Mouse (Mus musculus) heart, embryonic 14.5 days (tissue): ENCODE measurements around the gene Pga5. TPM values are rescaled to one million over a fixed set of nuclear protein-coding genes. Genes with fewer than 3 reads are reported as not detected.

Experiments used
- ATAC-seq: fragments of 200-750 bp; cut with Nextera tagmentation; 2 replicates; pipeline ENCODE4 v1.8.0; 2017; ENCODE audit warnings: low read depth, moderate TSS enrichment; ENCODE audit not compliant: insufficient number of reproducible peaks, insufficient read depth, low FRiP score
- H3K27ac ChIP-seq, 2 experiments: fragments of 200-500 bp in 1 of 2; fragments of 300-500 bp in 1 of 2; sonication (generic) in 1 of 2; replicated peaks in 1 of 2; 2 replicates each; pipeline ENCODE4 v1.5.1; 2012 to 2014; ENCODE audit warnings: low read depth in 2 of 2, low read length in 2 of 2, control low read depth in 1 of 2, mild to moderate bottlenecking in 1 of 2, mixed read lengths in 1 of 2; ENCODE audit not compliant: control insufficient read depth in 1 of 2, insufficient read depth in 1 of 2
- H3K27me3 ChIP-seq: fragments of 300-500 bp; sonication (generic); 2 replicates; pipeline ENCODE4 v1.6.1; 2014; ENCODE audit warnings: mild to moderate bottlenecking, low read length, control low read depth; ENCODE audit not compliant: control insufficient read depth, insufficient read depth
- H3K36me3 ChIP-seq: fragments of 300-500 bp; sonication (generic); 2 replicates; pipeline ENCODE4 v1.6.1; 2014; ENCODE audit warnings: mild to moderate bottlenecking, control low read depth, low read length, mixed read lengths; ENCODE audit not compliant: control insufficient read depth, insufficient read depth
- H3K4me1 ChIP-seq, 2 experiments: fragments of 200-500 bp in 1 of 2; fragments of 300-500 bp in 1 of 2; sonication (generic) in 1 of 2; 2 replicates each; pipeline ENCODE4 v1.6.1; 2012 to 2014; ENCODE audit warnings: low read length in 2 of 2, control low read depth in 1 of 2, mixed read lengths in 1 of 2; ENCODE audit not compliant: control insufficient read depth in 2 of 2, insufficient read depth in 2 of 2
- H3K4me2 ChIP-seq: fragments of 300-500 bp; sonication (generic); 2 replicates; pipeline ENCODE4 v1.6.1; 2014; ENCODE audit warnings: mild to moderate bottlenecking, low read length
- H3K4me3 ChIP-seq, 2 experiments: fragments of 200-500 bp in 1 of 2; fragments of 300-500 bp in 1 of 2; sonication (generic) in 1 of 2; 2 replicates each; pipeline ENCODE4 v1.5.1; 2012 to 2014; ENCODE audit warnings: low read length in 2 of 2, mild to moderate bottlenecking in 2 of 2, control low read depth in 1 of 2, low read depth in 1 of 2, moderate library complexity in 1 of 2; ENCODE audit not compliant: control insufficient read depth in 1 of 2, insufficient read depth in 1 of 2
- H3K9ac ChIP-seq: fragments of 300-500 bp; sonication (generic); 2 replicates; pipeline ENCODE4 v1.6.1; 2014; ENCODE audit warnings: mild to moderate bottlenecking, low read length
- H3K9me3 ChIP-seq: fragments of 300-500 bp; sonication (generic); 2 replicates; pipeline ENCODE4 v1.6.1; 2016; ENCODE audit warnings: low read length, control low read depth; ENCODE audit not compliant: control insufficient read depth
- WGBS: fragments of 180-500 bp; shearing (Covaris S2); extraction: QIAGEN DNeasy Blood & Tissue Kit; methylation state at CpG from one replicate; pipeline ENCODE4 v1.1.7; 2014; 5-methylcytosine and 5-hydroxymethylcytosine counted together
- polyA plus RNA-seq: library from polyadenylated mRNA; unstranded; fragments of >200 nt; fragmentation: Nextera tagmentation; extraction: Ambion mirVana; gene quantifications from 2 replicates; pipeline ENCODE4 v1.2.1, GENCODE M21; 2014

Gene Pga5
- polyA plus RNA-seq, 1 experiment from 2014 or later = not detected

GRCm38 (mm10) chr19:10710751-10711150 lies 32.9 kb upstream of the Pga5 start:
- Histone ChIP-seq H3K27ac (peak overlapping the region in 1 of 2 experiments; percentile 97; a peak in 2 of 4 replicates), H3K36me3 (peaks cover 61% of the 10 kb centered on the region)

DNA sequence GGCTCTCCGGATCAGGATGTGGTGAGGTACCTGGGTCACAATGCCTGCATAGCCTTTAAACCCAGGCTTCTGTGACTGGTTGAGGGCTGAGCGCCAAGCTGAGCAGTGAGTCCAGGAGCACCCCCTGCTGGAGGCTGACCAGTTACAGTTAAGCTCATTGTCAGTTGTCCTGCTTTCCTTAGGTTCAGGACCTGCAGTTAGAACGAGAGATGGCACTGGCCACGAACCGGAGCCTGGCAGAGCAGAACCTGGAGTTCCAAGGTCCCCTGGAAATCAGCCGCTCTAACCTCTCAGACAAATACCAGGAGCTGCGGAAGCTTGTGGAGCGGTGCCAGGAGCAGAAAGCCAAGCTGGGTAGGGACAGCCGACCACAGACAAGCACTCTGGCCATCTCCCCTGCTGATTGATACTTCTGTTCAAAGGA lies 32.2 kb upstream of the Pga5 start:
- peak overlapping the region; percentile 44; the same call in 1 of the 2 replicates for H3K9ac ChIP-seq
- peak overlapping the region; percentile 23; the same call in 1 of the 2 replicates for H3K4me2 ChIP-seq
- H3K4me1 ChIP-seq = peaks cover 22 to 40% of the 10 kb centered on the region in 2 experiments
- peak overlapping the region; percentile 97 to 98 for H3K27ac ChIP-seq
- WGBS = 60% methylated on average over 9 of the region's 9 CpGs
- peaks cover 61% of the 10 kb centered on the region for H3K36me3 ChIP-seq
- H3K4me3 ChIP-seq = no peak overlapping the region
- peak; percentile 48; the same call in 1 of the 2 replicates for ATAC-seq
- no peaks in the 10 kb centered on the region for H3K9me3 ChIP-seq
- H3K27me3 ChIP-seq = no peaks in the 10 kb centered on the region

More at GRCm38 (mm10) chr19:10710751-10711150, 32.9 kb upstream of the Pga5 start:
- Histone ChIP-seq H3K9me3 (no peaks in the 10 kb centered on the region), H3K4me2 (no peak overlapping the region), H3K4me1 (peaks cover 22 to 33% of the 10 kb centered on the region in 2 experiments), H3K27me3 (no peaks in the 10 kb centered on the region), H3K9ac (peak overlapping the region; percentile 41; the same call in 1 of the 2 replicates), H3K4me3 (no peak overlapping the region)
- ATAC-seq = no peak
- WGBS = 91% methylated on average over 4 of the region's 4 CpGs

DNA sequence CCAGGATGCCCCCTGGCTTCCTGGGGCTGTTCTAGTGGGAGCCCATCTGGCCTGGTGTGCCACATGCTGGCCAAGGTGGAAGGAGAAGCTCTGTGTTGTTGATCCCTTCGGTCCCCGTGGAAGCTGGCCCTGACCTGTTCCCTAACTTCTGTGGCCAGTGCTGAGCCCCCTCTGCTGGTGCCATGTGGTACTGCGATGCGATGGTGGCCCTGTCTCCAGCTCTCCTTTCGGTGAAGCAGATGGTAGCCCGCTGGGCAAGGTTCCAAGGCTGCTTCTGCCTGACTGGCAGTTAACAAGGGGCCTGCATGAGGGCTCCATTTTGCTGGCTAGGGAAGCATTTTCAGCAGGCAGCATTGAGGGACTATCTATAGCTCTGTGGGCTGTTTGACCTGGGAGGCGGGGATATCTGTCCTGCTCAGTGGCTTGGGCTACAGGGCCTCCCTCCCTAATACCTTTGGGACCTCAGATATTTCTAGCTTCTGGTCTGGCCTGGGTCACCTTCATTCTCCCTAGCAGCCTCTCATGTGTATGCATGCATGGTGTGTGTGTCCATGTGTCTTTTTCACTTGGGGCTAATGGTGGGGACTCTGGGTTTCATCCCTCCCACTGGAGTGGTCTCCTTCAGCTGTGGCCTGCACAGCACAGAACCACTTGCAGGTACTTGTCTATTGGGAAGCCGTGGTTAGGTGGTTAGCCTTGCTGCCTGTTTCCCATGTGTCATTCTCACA lies 31.7 kb upstream of the Pga5 start:
- Histone ChIP-seq H3K27ac (peak overlapping the region; percentile 97 to 98), H3K4me1 (peaks cover 22 to 45% of the 10 kb centered on the region in 2 experiments), H3K36me3 (peaks cover 60% of the 10 kb centered on the region), H3K4me2 (peak overlapping the region; percentile 23; the same call in 1 of the 2 replicates), H3K4me3 (no peak overlapping the region), H3K9me3 (no peaks in the 10 kb centered on the region), H3K27me3 (no peaks in the 10 kb centered on the region), H3K9ac (peak overlapping the region; percentile 44; the same call in 1 of the 2 replicates)
- ATAC-seq = peak; percentile 80
- WGBS = 8% methylated on average over 8 of the region's 8 CpGs

DNA sequence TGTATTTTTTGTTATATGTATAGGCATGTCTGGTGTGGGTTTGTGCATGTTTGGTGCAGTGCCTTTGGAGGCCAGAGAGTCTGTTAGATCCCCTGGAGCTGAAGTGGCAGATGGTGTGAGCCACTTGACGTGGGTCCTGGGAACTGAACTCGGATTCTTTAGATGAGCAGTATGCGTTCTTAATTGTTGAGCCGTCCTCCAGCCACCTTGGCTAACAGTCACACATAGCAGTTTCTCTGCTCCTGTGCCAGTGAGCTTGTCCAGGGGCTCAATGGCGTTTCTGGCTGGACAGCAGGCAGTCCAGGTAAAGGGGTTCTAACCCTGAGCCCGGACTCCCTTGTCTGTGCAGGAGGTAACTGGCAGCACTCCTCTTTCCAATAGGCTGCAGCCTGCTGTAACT lies 31.0 kb upstream of the Pga5 start:
- no peaks in the 10 kb centered on the region for H3K9me3 ChIP-seq
- ATAC-seq = no peak; the same call in 1 of the 2 replicates
- peak overlapping the region; percentile 34; the same call in 1 of the 2 replicates for H3K9ac ChIP-seq
- 61% methylated on average over 6 of the region's 6 CpGs for WGBS
- no peak overlapping the region for H3K4me3 ChIP-seq
- no peaks in the 10 kb centered on the region for H3K27me3 ChIP-seq
- H3K27ac ChIP-seq = peak overlapping the region; percentile 37 to 97
- peaks cover 22 to 45% of the 10 kb centered on the region in 2 experiments for H3K4me1 ChIP-seq
- no peak overlapping the region for H3K4me2 ChIP-seq
- peaks cover 54% of the 10 kb centered on the region for H3K36me3 ChIP-seq

DNA sequence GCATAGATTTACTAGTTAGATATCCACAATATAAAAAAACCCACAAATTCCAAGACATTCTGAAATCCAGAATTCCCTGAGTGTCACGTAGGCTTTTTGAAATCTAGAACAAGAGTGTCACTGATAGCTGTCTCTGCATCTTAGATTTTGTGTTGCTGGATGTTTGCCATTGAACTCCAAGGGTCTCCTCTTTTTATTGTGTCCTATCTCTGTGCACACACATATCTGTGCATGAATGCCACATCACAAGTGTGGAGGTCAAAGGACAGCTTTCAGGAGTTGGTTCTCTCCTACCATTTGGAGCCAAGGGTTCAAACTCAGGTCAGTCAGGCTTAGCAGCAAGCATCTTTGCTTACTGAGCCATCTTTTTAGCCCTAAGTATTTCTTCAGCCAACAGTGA lies 30.0 kb upstream of the Pga5 start:
- 80% methylated on average over 1 of the region's 1 CpGs for WGBS
- H3K4me2 ChIP-seq = no peak overlapping the region
- H3K9me3 ChIP-seq = no peaks in the 10 kb centered on the region
- peaks cover 44% of the 10 kb centered on the region for H3K36me3 ChIP-seq
- H3K9ac ChIP-seq = no peak overlapping the region
- H3K27ac ChIP-seq = no peak overlapping the region
- H3K4me1 ChIP-seq = peaks cover 22 to 45% of the 10 kb centered on the region in 2 experiments
- no peaks in the 10 kb centered on the region for H3K27me3 ChIP-seq
- no peak overlapping the region for H3K4me3 ChIP-seq
- no peak for ATAC-seq

DNA sequence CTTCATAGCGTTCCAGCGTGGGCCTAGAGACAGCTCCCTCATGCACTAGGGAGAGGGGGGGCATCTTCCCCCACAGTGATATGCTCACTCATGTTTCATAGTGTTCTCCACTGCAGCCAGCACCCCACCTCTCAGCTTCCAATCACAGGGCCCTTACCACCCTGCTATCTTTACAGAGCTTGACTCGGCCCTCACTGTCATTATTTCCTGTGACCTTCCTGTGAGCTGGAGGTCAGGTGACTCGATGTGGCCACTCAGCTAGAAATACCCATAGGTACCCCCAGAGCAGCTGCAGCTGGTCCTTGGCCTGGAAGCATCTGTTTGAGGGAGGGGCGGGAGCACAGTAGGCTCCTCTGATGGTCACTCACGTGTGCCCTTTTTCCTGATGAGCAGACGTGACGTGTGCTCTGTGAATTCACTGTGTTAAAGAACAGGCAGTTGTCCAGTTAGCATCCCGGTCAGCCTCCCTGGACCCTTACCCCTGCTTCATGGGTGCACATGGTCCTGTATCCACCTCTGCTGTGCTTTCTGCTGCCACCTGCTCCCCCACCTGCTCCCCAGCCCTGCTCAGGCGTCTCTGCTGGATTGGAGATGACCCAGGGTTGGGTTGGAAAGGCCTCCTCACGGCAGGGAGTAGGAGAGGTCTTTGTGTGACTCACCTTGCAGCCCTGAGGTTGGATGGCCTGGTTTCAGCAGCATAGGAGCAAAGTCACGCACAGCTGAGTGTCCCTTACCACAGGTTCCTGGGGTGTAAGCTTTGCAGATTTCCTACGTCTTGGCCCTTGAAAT lies 29.4 kb upstream of the Pga5 start:
- H3K4me1 ChIP-seq = peaks cover 22 to 45% of the 10 kb centered on the region in 2 experiments
- H3K4me3 ChIP-seq = no peak overlapping the region
- H3K4me2 ChIP-seq = no peak overlapping the region
- H3K27me3 ChIP-seq = no peaks in the 10 kb centered on the region
- H3K27ac ChIP-seq = no peak overlapping the region
- no peaks in the 10 kb centered on the region for H3K9me3 ChIP-seq
- 71% methylated on average over 13 of the region's 13 CpGs for WGBS
- ATAC-seq = no peak
- peaks cover 38% of the 10 kb centered on the region for H3K36me3 ChIP-seq
- H3K9ac ChIP-seq = no peak overlapping the region

- Histone ChIP-seq H3K4me1 (peaks cover 25 to 57% of the 10 kb centered on the region in 2 experiments), H3K36me3 (peaks cover 18% of the 10 kb centered on the region), H3K27ac (no peak overlapping the region), H3K9me3 (no peaks in the 10 kb centered on the region), H3K4me3 (no peak overlapping the region), H3K4me2 (no peak overlapping the region), H3K27me3 (no peaks in the 10 kb centered on the region), H3K9ac (no peak overlapping the region)
- 87% methylated on average over 8 of the region's 8 CpGs for WGBS
- ATAC-seq = no peak
These were observed 25.6 kb upstream of the Pga5 start for GRCm38 (mm10) chr19:10703470-10703869.
